Mouse (Mus musculus): Measurements from ENCODE around the gene Rgs19. TPM values are rescaled to one million over a fixed set of nuclear protein-coding genes. Genes with fewer than 3 reads are reported as not detected.

Gene Rgs19
- polyA plus RNA-seq, 1 experiment: 260 TPM

- Histone ChIP-seq H3K36me3 (ENCODE audit: control insufficient read depth, insufficient read depth, low read length) (0 out of 2 replicates have a peak, but pooled peaks cover 5% of the 10 kb centered on the region), H3K27me3 (ENCODE audit: control insufficient read depth, insufficient read depth, low read length) (no peaks in the 10 kb centered on the region), H3K27ac (ENCODE audit: control insufficient read depth, insufficient read depth, low read length) (no peak overlapping the region), H3K4me1 (replicated peaks; ENCODE audit: control insufficient read depth, insufficient read depth, low read length) (peaks cover 35% of the 10 kb centered on the region), H3K4me3 (ENCODE audit: control insufficient read depth, insufficient read depth, low read length) (no peak overlapping the region)
- DNase-seq: no peak
- no peak for TF ChIP-seq POLR2A (IDR thresholded peaks at IDR 0.05; ENCODE audit: control insufficient read depth, extremely low read depth, insufficient read depth, low read length, poor library complexity)
- TF ChIP-seq CTCF (IDR thresholded peaks at IDR 0.05; ENCODE audit: borderline replicate concordance, control insufficient read depth, extremely low read depth, insufficient read depth, low read length, poor library complexity): no peak
- WGBS: 84% methylated on average over 10 of the region's 10 CpGs
These were observed 4.2 kb downstream of the Rgs19 start for GRCm38 (mm10) chr2:181689466-181690160.

DNA sequence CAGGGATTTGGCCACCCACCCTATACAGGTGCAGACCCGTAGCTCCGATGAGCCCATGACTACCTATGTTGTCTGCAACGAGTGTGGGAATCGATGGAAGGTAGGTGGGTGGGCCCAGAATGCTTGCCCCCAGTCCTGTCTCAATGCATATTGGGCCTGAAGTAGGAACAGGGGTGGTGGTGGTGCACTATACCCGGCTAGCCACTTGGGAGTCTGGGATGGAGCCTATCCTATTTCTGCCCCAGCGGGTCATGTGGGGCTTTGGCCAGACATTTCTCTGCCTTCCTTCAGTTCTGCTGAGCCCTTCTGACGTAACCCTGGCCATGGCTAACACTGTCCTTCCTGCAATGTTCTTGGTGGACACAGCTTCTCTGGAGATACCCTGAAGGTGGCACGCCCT is 6.2 kb downstream of the Rgs19 start:
- H3K27ac ChIP-seq (ENCODE audit: control insufficient read depth, insufficient read depth, low read length): no peak overlapping the region
- no peak overlapping the region for H3K4me3 ChIP-seq (ENCODE audit: control insufficient read depth, insufficient read depth, low read length)
- H3K4me1 ChIP-seq (replicated peaks; ENCODE audit: control insufficient read depth, insufficient read depth, low read length): peaks cover 22% of the 10 kb centered on the region
- WGBS: 97% methylated on average over 8 of the region's 8 CpGs
- TF ChIP-seq CTCF (IDR thresholded peaks at IDR 0.05; ENCODE audit: borderline replicate concordance, control insufficient read depth, extremely low read depth, insufficient read depth, low read length, poor library complexity) (no peak), POLR2A (IDR thresholded peaks at IDR 0.05; ENCODE audit: control insufficient read depth, extremely low read depth, insufficient read depth, low read length, poor library complexity) (no peak)
- DNase-seq: no peak
- H3K27me3 ChIP-seq (ENCODE audit: control insufficient read depth, insufficient read depth, low read length): no peaks in the 10 kb centered on the region
- 0 out of 2 replicates have a peak, but pooled peaks cover 5% of the 10 kb centered on the region for H3K36me3 ChIP-seq (ENCODE audit: control insufficient read depth, insufficient read depth, low read length)

GRCm38 (mm10) chr2:181685686-181686085 is 8.1 kb downstream of the Rgs19 start:
- no peak overlapping the region for H3K27ac ChIP-seq (ENCODE audit: control insufficient read depth, insufficient read depth, low read length)
- peaks cover 9% of the 10 kb centered on the region for H3K4me1 ChIP-seq (replicated peaks; ENCODE audit: control insufficient read depth, insufficient read depth, low read length)
- H3K27me3 ChIP-seq (ENCODE audit: control insufficient read depth, insufficient read depth, low read length): no peaks in the 10 kb centered on the region
- 97% methylated on average over 4 of the region's 4 CpGs for whole genome bisulfite sequencing
- no peak for TF ChIP-seq POLR2A (IDR thresholded peaks at IDR 0.05; ENCODE audit: control insufficient read depth, extremely low read depth, insufficient read depth, low read length, poor library complexity)
- no peak for TF ChIP-seq CTCF (IDR thresholded peaks at IDR 0.05; ENCODE audit: borderline replicate concordance, control insufficient read depth, extremely low read depth, insufficient read depth, low read length, poor library complexity)
- no peak for DNase-seq
- 0 out of 2 replicates have a peak, but pooled peaks cover 5% of the 10 kb centered on the region for H3K36me3 ChIP-seq (ENCODE audit: control insufficient read depth, insufficient read depth, low read length)
- H3K4me3 ChIP-seq (ENCODE audit: control insufficient read depth, insufficient read depth, low read length): no peak overlapping the region

DNA sequence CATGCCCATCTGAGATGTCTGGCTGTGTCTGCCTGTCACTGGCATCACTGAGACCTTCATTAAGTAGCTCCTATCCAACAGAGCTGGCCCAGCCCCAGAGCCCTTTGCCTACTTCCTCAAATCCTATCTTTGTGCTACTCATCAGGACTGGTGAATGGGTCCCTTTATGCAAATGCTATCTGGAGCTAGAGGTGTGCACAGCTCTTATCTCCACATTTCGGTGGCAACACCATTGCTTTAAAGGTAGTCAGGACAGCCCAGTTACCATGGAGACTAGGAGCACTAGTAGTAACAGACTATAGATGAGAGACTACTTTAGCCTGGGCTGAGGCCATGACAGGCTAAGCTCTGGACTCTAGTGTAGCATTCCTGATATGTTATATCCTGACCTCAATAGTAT is 9.1 kb downstream of the Rgs19 start:
- Histone ChIP-seq H3K27ac (ENCODE audit: control insufficient read depth, insufficient read depth, low read length) (no peak overlapping the region), H3K4me1 (replicated peaks; ENCODE audit: control insufficient read depth, insufficient read depth, low read length) (peaks cover 9% of the 10 kb centered on the region), H3K27me3 (ENCODE audit: control insufficient read depth, insufficient read depth, low read length) (no peaks in the 10 kb centered on the region), H3K4me3 (ENCODE audit: control insufficient read depth, insufficient read depth, low read length) (no peak overlapping the region), H3K36me3 (ENCODE audit: control insufficient read depth, insufficient read depth, low read length) (0 out of 2 replicates have a peak, but pooled peaks cover 5% of the 10 kb centered on the region)
- WGBS: 88% methylated on average over 1 of the region's 1 CpGs
- TF ChIP-seq CTCF (IDR thresholded peaks at IDR 0.05; ENCODE audit: borderline replicate concordance, control insufficient read depth, extremely low read depth, insufficient read depth, low read length, poor library complexity) (no peak), POLR2A (IDR thresholded peaks at IDR 0.05; ENCODE audit: control insufficient read depth, extremely low read depth, insufficient read depth, low read length, poor library complexity) (no peak)
- DNase-seq: no peak

DNA sequence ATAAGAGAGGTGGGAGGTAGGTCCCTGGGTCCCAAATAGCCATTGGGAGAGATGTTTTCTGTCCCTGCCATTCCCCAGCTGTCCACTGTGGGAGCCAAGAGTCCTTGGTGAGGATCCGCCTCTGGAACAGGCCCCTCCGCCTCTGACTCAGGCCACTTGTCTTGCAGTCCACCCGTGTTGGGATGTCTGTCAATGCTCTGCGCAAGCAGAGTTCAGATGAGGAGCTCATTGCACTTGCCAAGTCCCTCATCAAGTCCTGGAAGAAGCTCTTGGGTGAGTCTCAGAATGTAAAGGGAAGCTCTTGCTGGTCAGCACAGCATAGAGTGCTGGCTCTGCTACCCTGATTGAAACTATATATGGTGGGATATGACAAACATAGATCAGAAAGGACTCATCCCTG is 10.4 kb downstream of the Rgs19 start:
- no peak for DNase-seq
- H3K27ac ChIP-seq (ENCODE audit: control insufficient read depth, insufficient read depth, low read length): no peak overlapping the region
- TF ChIP-seq CTCF (IDR thresholded peaks at IDR 0.05; ENCODE audit: borderline replicate concordance, control insufficient read depth, extremely low read depth, insufficient read depth, low read length, poor library complexity) (no peak), POLR2A (IDR thresholded peaks at IDR 0.05; ENCODE audit: control insufficient read depth, extremely low read depth, insufficient read depth, low read length, poor library complexity) (no peak)
- H3K4me3 ChIP-seq (ENCODE audit: control insufficient read depth, insufficient read depth, low read length): no peak overlapping the region
- H3K27me3 ChIP-seq (ENCODE audit: control insufficient read depth, insufficient read depth, low read length): no peaks in the 10 kb centered on the region
- WGBS: 97% methylated on average over 4 of the region's 4 CpGs
- H3K36me3 ChIP-seq (ENCODE audit: control insufficient read depth, insufficient read depth, low read length): no peaks in the 10 kb centered on the region
- H3K4me1 ChIP-seq (replicated peaks; ENCODE audit: control insufficient read depth, insufficient read depth, low read length): peaks cover 13% of the 10 kb centered on the region

GRCm38 (mm10) chr2:181681978-181682377 is 11.8 kb downstream of the Rgs19 start:
- peaks cover 13% of the 10 kb centered on the region for H3K4me1 ChIP-seq (replicated peaks; ENCODE audit: control insufficient read depth, insufficient read depth, low read length)
- DNase-seq: no peak
- TF ChIP-seq CTCF (IDR thresholded peaks at IDR 0.05; ENCODE audit: borderline replicate concordance, control insufficient read depth, extremely low read depth, insufficient read depth, low read length, poor library complexity) (no peak), POLR2A (IDR thresholded peaks at IDR 0.05; ENCODE audit: control insufficient read depth, extremely low read depth, insufficient read depth, low read length, poor library complexity) (no peak)
- no peak overlapping the region for H3K4me3 ChIP-seq (ENCODE audit: control insufficient read depth, insufficient read depth, low read length)
- H3K27me3 ChIP-seq (ENCODE audit: control insufficient read depth, insufficient read depth, low read length): no peaks in the 10 kb centered on the region
- WGBS: 97% methylated on average over 1 of the region's 1 CpGs
- no peak overlapping the region for H3K27ac ChIP-seq (ENCODE audit: control insufficient read depth, insufficient read depth, low read length)
- H3K36me3 ChIP-seq (ENCODE audit: control insufficient read depth, insufficient read depth, low read length): no peaks in the 10 kb centered on the region

Measured in thymus, adult 2 months (tissue).